Mouse (Mus musculus): ENCODE measurements around the gene Gm20388. TPM values are rescaled to one million over a fixed set of nuclear protein-coding genes. Genes with fewer than 3 reads are reported as not detected.

The Gm20388 gene
- polyA plus RNA-seq, 1 experiment: not detected

- Histone ChIP-seq H3K27ac (ENCODE audit: insufficient read depth, low read depth, low read length) (no peak overlapping the region), H3K4me3 (ENCODE audit: insufficient read depth, low read depth, low read length) (no peak overlapping the region), H3K4me1 (ENCODE audit: control insufficient read depth, insufficient read depth, low read length) (no peaks in the 10 kb centered on the region; the same call in 1 of the 2 replicates)
- TF ChIP-seq POLR2A (IDR thresholded peaks at IDR 0.05; ENCODE audit: insufficient read depth, low read depth, low read length) (no peak), CTCF (IDR thresholded peaks at IDR 0.05; ENCODE audit: insufficient read depth, low read depth, low read length) (no peak)
- 87% methylated on average over 2 of the region's 2 CpGs for WGBS
Observed at GRCm38 (mm10) chr8:122049923-122050322, 2139.3 kb downstream of the Gm20388 start.

- Histone ChIP-seq H3K4me1 (ENCODE audit: control insufficient read depth, insufficient read depth, low read length) (peaks cover 6% of the 10 kb centered on the region), H3K27ac (ENCODE audit: insufficient read depth, low read depth, low read length) (no peak overlapping the region), H3K4me3 (ENCODE audit: insufficient read depth, low read depth, low read length) (no peak overlapping the region)
- no peak for TF ChIP-seq POLR2A (IDR thresholded peaks at IDR 0.05; ENCODE audit: insufficient read depth, low read depth, low read length)
- TF ChIP-seq CTCF (IDR thresholded peaks at IDR 0.05; ENCODE audit: insufficient read depth, low read depth, low read length): no peak
- 89% methylated on average over 9 of the region's 9 CpGs for WGBS
Observed at GRCm38 (mm10) chr8:122050620-122051019, 2140.0 kb downstream of the Gm20388 start.

DNA sequence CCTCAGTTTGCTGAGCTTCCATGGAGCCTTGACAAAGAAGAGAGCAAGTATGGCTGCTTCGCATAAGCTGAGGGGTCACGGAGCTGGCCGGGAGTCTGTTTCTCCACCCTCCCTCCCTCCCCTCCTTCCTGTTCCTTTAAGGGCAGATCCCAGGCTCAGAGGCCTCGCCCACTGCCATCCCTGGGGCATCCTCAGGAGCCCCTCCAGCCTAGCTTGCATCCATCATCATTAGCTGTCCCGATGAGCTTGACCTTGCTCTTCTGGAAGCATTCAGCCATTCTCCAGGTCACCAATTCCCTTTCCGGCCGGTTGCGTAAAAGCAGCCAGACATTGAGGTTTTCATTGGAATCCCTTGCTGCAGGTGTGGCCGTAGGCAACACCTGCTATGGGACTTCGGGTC, 2144.7 kb downstream of the Gm20388 start:
- peaks cover 13% of the 10 kb centered on the region for H3K4me1 ChIP-seq (ENCODE audit: control insufficient read depth, insufficient read depth, low read length)
- H3K27ac ChIP-seq (ENCODE audit: insufficient read depth, low read depth, low read length): no peak overlapping the region
- WGBS: 81% methylated on average over 10 of the region's 10 CpGs
- no peak for TF ChIP-seq CTCF (IDR thresholded peaks at IDR 0.05; ENCODE audit: insufficient read depth, low read depth, low read length)
- no peak for TF ChIP-seq POLR2A (IDR thresholded peaks at IDR 0.05; ENCODE audit: insufficient read depth, low read depth, low read length)
- H3K4me3 ChIP-seq (ENCODE audit: insufficient read depth, low read depth, low read length): no peak overlapping the region

- no peak for TF ChIP-seq CTCF (IDR thresholded peaks at IDR 0.05; ENCODE audit: insufficient read depth, low read depth, low read length)
- no peak for TF ChIP-seq POLR2A (IDR thresholded peaks at IDR 0.05; ENCODE audit: insufficient read depth, low read depth, low read length)
- H3K4me1 ChIP-seq (ENCODE audit: control insufficient read depth, insufficient read depth, low read length): peaks cover 13% of the 10 kb centered on the region
- H3K4me3 ChIP-seq (ENCODE audit: insufficient read depth, low read depth, low read length): no peak overlapping the region
- 64% methylated on average over 1 of the region's 1 CpGs for WGBS
- H3K27ac ChIP-seq (ENCODE audit: insufficient read depth, low read depth, low read length): no peak overlapping the region
Observed at GRCm38 (mm10) chr8:122056113-122056512, 2145.5 kb downstream of the Gm20388 start.

GRCm38 (mm10) chr8:122056882-122057281, 2146.2 kb downstream of the Gm20388 start:
- Histone ChIP-seq H3K4me3 (ENCODE audit: insufficient read depth, low read depth, low read length) (no peak overlapping the region), H3K4me1 (ENCODE audit: control insufficient read depth, insufficient read depth, low read length) (peaks cover 13% of the 10 kb centered on the region), H3K27ac (ENCODE audit: insufficient read depth, low read depth, low read length) (no peak overlapping the region)
- TF ChIP-seq CTCF (IDR thresholded peaks at IDR 0.05; ENCODE audit: insufficient read depth, low read depth, low read length): no peak
- TF ChIP-seq POLR2A (IDR thresholded peaks at IDR 0.05; ENCODE audit: insufficient read depth, low read depth, low read length): no peak
- 91% methylated on average over 7 of the region's 7 CpGs for WGBS

DNA sequence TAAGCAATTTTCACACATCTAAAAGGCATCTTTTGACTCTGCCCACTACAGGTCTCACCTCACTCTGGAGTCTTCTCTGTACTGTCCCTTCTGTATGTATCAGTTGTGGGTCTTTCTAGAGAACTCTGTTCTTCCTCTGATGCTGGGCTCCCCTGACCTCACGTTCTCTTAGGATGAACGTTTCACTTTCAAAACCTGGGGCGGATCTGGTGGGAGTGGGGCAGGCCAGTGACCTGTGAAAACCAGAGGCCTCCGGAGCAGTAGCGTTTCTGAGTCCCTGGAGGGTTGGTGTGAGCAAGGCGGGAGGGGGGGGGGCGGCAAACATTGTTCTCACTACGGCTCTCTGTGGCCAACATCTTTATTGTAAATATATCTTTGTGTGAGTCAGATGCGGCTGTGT, 2147.9 kb downstream of the Gm20388 start:
- 61% methylated on average over 9 of the region's 9 CpGs for WGBS
- TF ChIP-seq CTCF (IDR thresholded peaks at IDR 0.05; ENCODE audit: insufficient read depth, low read depth, low read length): no peak
- TF ChIP-seq POLR2A (IDR thresholded peaks at IDR 0.05; ENCODE audit: insufficient read depth, low read depth, low read length): no peak
- Histone ChIP-seq H3K4me1 (ENCODE audit: control insufficient read depth, insufficient read depth, low read length) (peaks cover 13% of the 10 kb centered on the region), H3K4me3 (ENCODE audit: insufficient read depth, low read depth, low read length) (no peak overlapping the region), H3K27ac (ENCODE audit: insufficient read depth, low read depth, low read length) (no peak overlapping the region)

GRCm38 (mm10) chr8:122058951-122059350, 2148.3 kb downstream of the Gm20388 start:
- peaks cover 13% of the 10 kb centered on the region for H3K4me1 ChIP-seq (ENCODE audit: control insufficient read depth, insufficient read depth, low read length)
- TF ChIP-seq POLR2A (IDR thresholded peaks at IDR 0.05; ENCODE audit: insufficient read depth, low read depth, low read length) (no peak), CTCF (IDR thresholded peaks at IDR 0.05; ENCODE audit: insufficient read depth, low read depth, low read length) (no peak)
- no peak overlapping the region for H3K27ac ChIP-seq (ENCODE audit: insufficient read depth, low read depth, low read length)
- 48% methylated on average over 8 of the region's 8 CpGs for WGBS
- H3K4me3 ChIP-seq (ENCODE audit: insufficient read depth, low read depth, low read length): no peak overlapping the region

DNA sequence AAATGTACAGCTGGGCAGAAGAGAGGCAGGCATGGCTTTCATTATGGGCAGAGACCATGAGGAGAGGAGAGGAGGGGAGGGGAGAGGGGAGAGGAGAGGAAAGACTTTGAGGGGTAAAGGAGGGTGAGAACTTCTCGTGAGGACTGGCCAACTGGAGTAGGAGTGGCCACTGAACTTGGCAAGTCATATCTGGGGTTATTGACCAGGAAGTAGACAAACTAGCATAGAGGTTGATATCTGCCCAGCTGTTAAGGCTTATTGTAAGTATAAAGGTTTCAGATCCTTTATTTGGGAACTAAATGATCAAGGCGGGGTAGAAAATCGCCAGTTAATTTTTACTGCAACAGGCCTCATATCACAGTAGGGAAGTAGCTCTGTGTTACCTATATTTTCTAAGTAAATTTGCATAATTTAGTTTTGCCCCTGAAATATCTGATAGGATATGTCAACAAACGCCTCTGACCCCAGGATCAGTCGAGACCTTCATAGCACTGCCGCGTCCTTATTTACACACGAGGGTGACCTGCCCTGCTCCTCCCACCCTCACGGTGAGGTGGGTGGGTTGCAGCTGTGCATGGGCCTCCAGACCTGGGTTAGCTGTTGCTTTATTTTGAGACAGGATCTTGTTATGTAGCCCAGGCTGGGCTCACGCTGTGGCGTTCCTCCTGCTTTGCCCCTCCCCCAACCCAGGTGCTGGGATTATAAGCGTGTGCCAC, 2152.0 kb downstream of the Gm20388 start:
- H3K27ac ChIP-seq (ENCODE audit: insufficient read depth, low read depth, low read length): no peak overlapping the region
- no peak overlapping the region for H3K4me3 ChIP-seq (ENCODE audit: insufficient read depth, low read depth, low read length)
- WGBS: 88% methylated on average over 12 of the region's 12 CpGs
- peaks cover 7% of the 10 kb centered on the region for H3K4me1 ChIP-seq (ENCODE audit: control insufficient read depth, insufficient read depth, low read length)
- TF ChIP-seq POLR2A (IDR thresholded peaks at IDR 0.05; ENCODE audit: insufficient read depth, low read depth, low read length) (no peak), CTCF (IDR thresholded peaks at IDR 0.05; ENCODE audit: insufficient read depth, low read depth, low read length) (no peak)

- no peak overlapping the region for H3K4me3 ChIP-seq (ENCODE audit: insufficient read depth, low read depth, low read length)
- 74% methylated on average over 7 of the region's 7 CpGs for WGBS
- TF ChIP-seq POLR2A (IDR thresholded peaks at IDR 0.05; ENCODE audit: insufficient read depth, low read depth, low read length) (no peak), CTCF (IDR thresholded peaks at IDR 0.05; ENCODE audit: insufficient read depth, low read depth, low read length) (no peak)
- no peak overlapping the region for H3K27ac ChIP-seq (ENCODE audit: insufficient read depth, low read depth, low read length)
- H3K4me1 ChIP-seq (ENCODE audit: control insufficient read depth, insufficient read depth, low read length): no peaks in the 10 kb centered on the region; the same call in 1 of the 2 replicates
Observed at GRCm38 (mm10) chr8:122064353-122064752, 2153.7 kb downstream of the Gm20388 start.

Data from olfactory bulb, adult 2 months (tissue).